Mouse (Mus musculus) hindbrain, embryonic 15.5 days (tissue): ENCODE data around the gene Sprtn. TPM values are rescaled to one million over a fixed set of nuclear protein-coding genes. Genes with fewer than 3 reads are reported as not detected.
A peak's percentile ranks its signal among the peaks of the same experiment; 100 is the strongest.

Source experiments
- ATAC-seq: fragments of 200-750 bp; cut with Nextera tagmentation; 2 replicates; pipeline ENCODE4 v1.8.0; 2017; ENCODE audit warnings: low read depth, moderate number of reproducible peaks, moderate TSS enrichment; ENCODE audit not compliant: low FRiP score
- H3K27ac ChIP-seq: fragments of 300-500 bp; sonication (generic); replicated peaks from 2 replicates; pipeline ENCODE4 v1.5.1; 2015; ENCODE audit warnings: mild to moderate bottlenecking, inconsistent platforms
- H3K27me3 ChIP-seq: fragments of 300-500 bp; sonication (generic); 2 replicates; pipeline ENCODE4 v1.6.1; 2015; ENCODE audit warnings: control low read depth, inconsistent platforms
- H3K36me3 ChIP-seq: fragments of 300-500 bp; sonication (generic); 2 replicates; pipeline ENCODE4 v1.6.1; 2015; ENCODE audit warnings: control low read depth, inconsistent platforms
- H3K4me1 ChIP-seq: fragments of 300-500 bp; sonication (generic); replicated peaks from 2 replicates; pipeline ENCODE4 v1.6.1; 2015; ENCODE audit warnings: control low read depth, inconsistent platforms
- H3K4me2 ChIP-seq: fragments of 300-500 bp; sonication (generic); 2 replicates; pipeline ENCODE4 v1.6.1; 2015; ENCODE audit warnings: moderate library complexity, mild to moderate bottlenecking, inconsistent platforms
- H3K4me3 ChIP-seq: fragments of 300-500 bp; sonication (generic); 2 replicates; pipeline ENCODE4 v1.5.1; 2015; ENCODE audit warnings: mild to moderate bottlenecking, inconsistent platforms
- H3K9ac ChIP-seq: fragments of 300-500 bp; sonication (generic); 2 replicates; pipeline ENCODE4 v1.6.1; 2015; ENCODE audit warnings: inconsistent platforms
- H3K9me3 ChIP-seq: fragments of 300-500 bp; sonication (generic); 2 replicates; pipeline ENCODE4 v1.6.1; 2016; ENCODE audit warnings: control low read depth, inconsistent platforms
- WGBS: fragments of 180-500 bp; shearing (Covaris S2); methylation state at CpG from one replicate; pipeline ENCODE4 v1.1.7; 2015; 5-methylcytosine and 5-hydroxymethylcytosine counted together
- polyA plus RNA-seq: library from polyadenylated mRNA; unstranded; fragments of >200 nt; fragmentation: Nextera tagmentation; extraction: Ambion mirVana; gene quantifications from 2 replicates; pipeline ENCODE4 v1.2.1, GENCODE M21; 2015

Sprtn gene
- polyA plus RNA-seq, 1 experiment from 2014 or later = 9.3 TPM

- Histone ChIP-seq H3K4me3 (no peak overlapping the region), H3K27ac (no peak overlapping the region), H3K4me2 (no peak overlapping the region), H3K9me3 (no peaks in the 10 kb centered on the region), H3K27me3 (no peaks in the 10 kb centered on the region), H3K36me3 (peaks cover 48% of the 10 kb centered on the region), H3K9ac (no peak overlapping the region), H3K4me1 (no peaks in the 10 kb centered on the region)
- no peak for ATAC-seq
- 96% methylated on average over 7 of the region's 7 CpGs for WGBS
Measured at GRCm38 (mm10) chr8:124872081-124872480, 25.6 kb upstream of the Sprtn start.

GRCm38 (mm10) chr8:124872690-124873089, 25.0 kb upstream of the Sprtn start:
- ATAC-seq = no peak
- Histone ChIP-seq H3K9me3 (no peaks in the 10 kb centered on the region), H3K4me3 (no peak overlapping the region), H3K27ac (no peak overlapping the region), H3K27me3 (no peaks in the 10 kb centered on the region), H3K36me3 (peaks cover 54% of the 10 kb centered on the region), H3K9ac (no peak overlapping the region), H3K4me1 (no peaks in the 10 kb centered on the region), H3K4me2 (no peak overlapping the region)
- 88% methylated on average over 5 of the region's 5 CpGs for WGBS

GRCm38 (mm10) chr8:124878141-124878540, 19.5 kb upstream of the Sprtn start:
- WGBS = 91% methylated on average over 5 of the region's 5 CpGs
- H3K4me2 ChIP-seq = no peak overlapping the region
- H3K9ac ChIP-seq = no peak overlapping the region
- no peaks in the 10 kb centered on the region for H3K9me3 ChIP-seq
- no peaks in the 10 kb centered on the region for H3K27me3 ChIP-seq
- ATAC-seq = no peak
- no peaks in the 10 kb centered on the region for H3K4me1 ChIP-seq
- H3K4me3 ChIP-seq = no peak overlapping the region
- no peak overlapping the region for H3K27ac ChIP-seq
- peaks cover 82% of the 10 kb centered on the region for H3K36me3 ChIP-seq

- Histone ChIP-seq H3K4me2 (no peak overlapping the region), H3K36me3 (peaks cover 82% of the 10 kb centered on the region), H3K9ac (no peak overlapping the region), H3K9me3 (no peaks in the 10 kb centered on the region), H3K27ac (no peak overlapping the region), H3K27me3 (no peaks in the 10 kb centered on the region), H3K4me3 (no peak overlapping the region), H3K4me1 (no peaks in the 10 kb centered on the region)
- ATAC-seq = no peak
- 89% methylated on average over 10 of the region's 10 CpGs for WGBS
Measured at GRCm38 (mm10) chr8:124878946-124879526, 18.6 kb upstream of the Sprtn start.

GRCm38 (mm10) chr8:124888385-124888784, 9.3 kb upstream of the Sprtn start:
- Histone ChIP-seq H3K9me3 (no peaks in the 10 kb centered on the region), H3K9ac (no peak overlapping the region), H3K27ac (no peak overlapping the region), H3K4me2 (no peak overlapping the region), H3K4me3 (no peak overlapping the region), H3K36me3 (peaks cover 66% of the 10 kb centered on the region), H3K4me1 (peaks cover 6% of the 10 kb centered on the region), H3K27me3 (no peaks in the 10 kb centered on the region)
- WGBS = 97% methylated on average over 5 of the region's 5 CpGs
- ATAC-seq = no peak

GRCm38 (mm10) chr8:124892596-124892995, 5.1 kb upstream of the Sprtn start:
- no peak for ATAC-seq
- WGBS = 72% methylated on average over 3 of the region's 3 CpGs

GRCm38 (mm10) chr8:124896010-124896631, 1.6 kb upstream of the Sprtn start:
- peaks cover 32% of the 10 kb centered on the region for H3K36me3 ChIP-seq

More at GRCm38 (mm10) chr8:124892596-124892995, 5.1 kb upstream of the Sprtn start:
- H3K4me3 ChIP-seq = no peak overlapping the region
- H3K9ac ChIP-seq = no peak overlapping the region
- no peak overlapping the region for H3K4me2 ChIP-seq
- H3K27ac ChIP-seq = no peak overlapping the region
- H3K9me3 ChIP-seq = no peaks in the 10 kb centered on the region
- H3K36me3 ChIP-seq = peaks cover 38% of the 10 kb centered on the region
- H3K27me3 ChIP-seq = no peaks in the 10 kb centered on the region
- peaks cover 36% of the 10 kb centered on the region for H3K4me1 ChIP-seq

GRCm38 (mm10) chr8:124896632-124897385, 877 bp upstream of the Sprtn start:
- H3K27me3 ChIP-seq = no peaks in the 10 kb centered on the region
- 1% methylated on average over 55 of the region's 60 CpGs for WGBS
- no peaks in the 10 kb centered on the region for H3K9me3 ChIP-seq
- peak overlapping the region; percentile 85 for H3K9ac ChIP-seq
- H3K36me3 ChIP-seq = peaks cover 36% of the 10 kb centered on the region
- peak; percentile 54 for ATAC-seq
- peak overlapping the region; percentile 90 for H3K4me2 ChIP-seq
- peak overlapping the region; percentile 85 for H3K27ac ChIP-seq
- peak overlapping the region; percentile 84 for H3K4me3 ChIP-seq
- H3K4me1 ChIP-seq = peaks cover 50% of the 10 kb centered on the region

More at GRCm38 (mm10) chr8:124896010-124896631, 1.6 kb upstream of the Sprtn start:
- H3K27ac ChIP-seq = peak overlapping the region; percentile 85
- WGBS = 84% methylated on average over 26 of the region's 26 CpGs
- H3K9ac ChIP-seq = peak overlapping the region; percentile 85; the same call in 1 of the 2 replicates
- H3K4me3 ChIP-seq = peak overlapping the region; percentile 84
- peaks cover 50% of the 10 kb centered on the region for H3K4me1 ChIP-seq
- peak overlapping the region; percentile 90 for H3K4me2 ChIP-seq
- no peak for ATAC-seq
- no peaks in the 10 kb centered on the region for H3K27me3 ChIP-seq
- H3K9me3 ChIP-seq = no peaks in the 10 kb centered on the region

GRCm38 (mm10) chr8:124898251-124898905, 692 bp downstream of the Sprtn start:
- Histone ChIP-seq H3K27me3 (no peaks in the 10 kb centered on the region), H3K36me3 (peaks cover 52% of the 10 kb centered on the region), H3K4me2 (peak overlapping the region; percentile 90), H3K27ac (peak overlapping the region; percentile 85), H3K4me1 (peaks cover 44% of the 10 kb centered on the region), H3K4me3 (peak overlapping the region; percentile 84), H3K9ac (peak overlapping the region; percentile 69), H3K9me3 (no peaks in the 10 kb centered on the region)
- no peak for ATAC-seq
- 9% methylated on average over 31 of the region's 31 CpGs for WGBS

GRCm38 (mm10) chr8:124903198-124903597, 5.5 kb downstream of the Sprtn start:
- no peaks in the 10 kb centered on the region for H3K27me3 ChIP-seq
- no peak overlapping the region for H3K27ac ChIP-seq
- peaks cover 17% of the 10 kb centered on the region for H3K4me1 ChIP-seq
- no peak overlapping the region for H3K9ac ChIP-seq
- H3K36me3 ChIP-seq = peaks cover 55% of the 10 kb centered on the region
- no peak for ATAC-seq
- no peaks in the 10 kb centered on the region for H3K9me3 ChIP-seq
- H3K4me2 ChIP-seq = no peak overlapping the region
- no peak overlapping the region for H3K4me3 ChIP-seq
- WGBS = 96% methylated on average over 15 of the region's 15 CpGs

- no peaks in the 10 kb centered on the region for H3K9me3 ChIP-seq
Measured at GRCm38 (mm10) chr8:124905482-124905881, 7.8 kb downstream of the Sprtn start.

GRCm38 (mm10) chr8:124909936-124910335, 12.2 kb downstream of the Sprtn start:
- Histone ChIP-seq H3K27me3 (no peaks in the 10 kb centered on the region), H3K9me3 (no peaks in the 10 kb centered on the region), H3K9ac (no peak overlapping the region), H3K4me1 (0 out of 2 replicates have a peak, but pooled peaks cover 3% of the 10 kb centered on the region), H3K27ac (no peak overlapping the region), H3K4me3 (no peak overlapping the region), H3K4me2 (no peak overlapping the region), H3K36me3 (peaks cover 64% of the 10 kb centered on the region)
- 95% methylated on average over 16 of the region's 16 CpGs for WGBS
- ATAC-seq = no peak

More at GRCm38 (mm10) chr8:124905482-124905881, 7.8 kb downstream of the Sprtn start:
- H3K4me2 ChIP-seq = no peak overlapping the region
- H3K27me3 ChIP-seq = no peaks in the 10 kb centered on the region
- H3K9ac ChIP-seq = no peak overlapping the region
- 95% methylated on average over 2 of the region's 2 CpGs for WGBS
- ATAC-seq = no peak
- no peak overlapping the region for H3K27ac ChIP-seq
- no peak overlapping the region for H3K4me3 ChIP-seq
- H3K36me3 ChIP-seq = peaks cover 62% of the 10 kb centered on the region
- H3K4me1 ChIP-seq = 0 out of 2 replicates have a peak, but pooled peaks cover 3% of the 10 kb centered on the region
